Mouse (Mus musculus) MEL (cell line): ENCODE measurements at regions not wholly inside any gene's neighbourhood (a gene's known extent, or its start where the extent isn't known, plus 50 kb on each side); places are given as distances from the start of the nearest gene placed in this dataset.

ENCODE experiments used
- DNase-seq: peaks from one replicate; pipeline ENCODE4 v3.0.0; 2011; ENCODE audit warnings: low read depth, low spot score
- H3K27ac ChIP-seq: 2 replicates; pipeline ENCODE4 v1.5.1; 2012; ENCODE audit warnings: low read depth, mild to moderate bottlenecking, control low read depth, low read length, moderate library complexity; ENCODE audit not compliant: control insufficient read depth
- H3K27me3 ChIP-seq, 2 experiments: fragments of 150-350 bp in 1 of 2; sonication (generic) in 1 of 2; 2 replicates each; pipeline ENCODE4 v1.6.1; 2012; ENCODE audit warnings: low read length in 2 of 2, mild to moderate bottlenecking in 2 of 2, improper control_type of control experiment in 1 of 2, moderate library complexity in 1 of 2; ENCODE audit not compliant: insufficient read depth in 2 of 2, control insufficient read depth in 1 of 2
- H3K36me3 ChIP-seq, 2 experiments: 2 replicates each; pipeline ENCODE4 v1.6.1; 2012 to 2014; ENCODE audit warnings: low read length in 2 of 2, improper control_type of control experiment in 1 of 2, inconsistent platforms in 1 of 2, mild to moderate bottlenecking in 1 of 2; ENCODE audit not compliant: insufficient read depth in 2 of 2, control insufficient read depth in 1 of 2
- H3K4me1 ChIP-seq, 2 experiments: fragments of 150-350 bp in 1 of 2; sonication (generic) in 1 of 2; 2 replicates each; pipeline ENCODE4 v1.6.1; 2012; ENCODE audit warnings: low read length in 2 of 2, improper control_type of control experiment in 1 of 2, mild to moderate bottlenecking in 1 of 2; ENCODE audit not compliant: insufficient read depth in 2 of 2, control insufficient read depth in 1 of 2
- H3K4me3 ChIP-seq, 2 experiments: fragments of 150-350 bp in 1 of 2; sonication (generic) in 1 of 2; 2 replicates each; pipeline ENCODE4 v1.5.1; 2012; ENCODE audit warnings: low read depth in 2 of 2, low read length in 2 of 2, mild to moderate bottlenecking in 2 of 2, moderate library complexity in 2 of 2, control low read depth in 1 of 2, improper control_type of control experiment in 1 of 2; ENCODE audit not compliant: control insufficient read depth in 1 of 2, insufficient read depth in 1 of 2
- H3K79me2 ChIP-seq: 2 replicates; pipeline ENCODE4 v1.6.1; 2012; ENCODE audit warnings: mild to moderate bottlenecking, low read length, moderate library complexity; ENCODE audit not compliant: control insufficient read depth, poor library complexity, insufficient read depth
- H3K9ac ChIP-seq: 2 replicates; pipeline ENCODE4 v1.6.1; 2012; ENCODE audit warnings: low read depth, mild to moderate bottlenecking, control low read depth, low read length, moderate library complexity; ENCODE audit not compliant: control insufficient read depth, poor library complexity, severe bottlenecking
- H3K9me3 ChIP-seq: fragments of 150-350 bp; sonication (generic); replicated peaks from 2 replicates; pipeline ENCODE4 v1.6.1; 2012; ENCODE audit warnings: mild to moderate bottlenecking, low read length, improper control_type of control experiment, moderate library complexity; ENCODE audit not compliant: insufficient read depth
- GATA1 ChIP-seq: IDR thresholded peaks from 2 replicates; pipeline ENCODE4 v1.6.1; 2011; ENCODE audit warnings: low read depth, low read length, improper control_type of control experiment
- HCFC1 ChIP-seq: IDR thresholded peaks from 2 replicates; pipeline ENCODE4 v1.6.1; 2012; ENCODE audit warnings: low read depth, mild to moderate bottlenecking, inconsistent platforms, low read length, improper control_type of control experiment, moderate library complexity
- JUND ChIP-seq: IDR thresholded peaks from 2 replicates; pipeline ENCODE4 v1.6.1; 2011; ENCODE audit warnings: low read depth, mild to moderate bottlenecking, improper control_type of control experiment, low read length
- KAT2A ChIP-seq: conservative IDR thresholded peaks from 2 replicates; pipeline ENCODE4 v1.6.1; 2012; ENCODE audit warnings: low read depth, low read length, improper control_type of control experiment, inconsistent platforms
- MAX ChIP-seq: IDR thresholded peaks from 2 replicates; pipeline ENCODE4 v1.6.1; 2011; ENCODE audit warnings: low read length, improper control_type of control experiment
- MXI1 ChIP-seq: IDR thresholded peaks from 2 replicates; pipeline ENCODE4 v1.6.1; 2011; ENCODE audit warnings: mild to moderate bottlenecking, low read depth, low read length, improper control_type of control experiment
- MYB ChIP-seq: IDR thresholded peaks from 2 replicates; pipeline ENCODE4 v1.6.1; 2011; ENCODE audit warnings: mild to moderate bottlenecking, low read depth, low read length, improper control_type of control experiment
- NELFE ChIP-seq: IDR thresholded peaks from 2 replicates; pipeline ENCODE4 v1.6.1; 2011; ENCODE audit warnings: low read depth, low read length, improper control_type of control experiment
- NRF1 ChIP-seq: IDR thresholded peaks from 2 replicates; pipeline ENCODE4 v1.6.1; 2014; ENCODE audit warnings: low read depth, mild to moderate bottlenecking, inconsistent platforms, low read length, improper control_type of control experiment, moderate library complexity; ENCODE audit not compliant: poor library complexity, insufficient read depth, severe bottlenecking
- RAD21 ChIP-seq: IDR thresholded peaks from 2 replicates; pipeline ENCODE4 v1.6.1; 2011; ENCODE audit warnings: mild to moderate bottlenecking, low read depth, low read length, improper control_type of control experiment
- SIN3A ChIP-seq: IDR thresholded peaks from 2 replicates; pipeline ENCODE4 v1.6.1; 2012; ENCODE audit warnings: low read length, improper control_type of control experiment, inconsistent platforms
- TBP ChIP-seq: IDR thresholded peaks from 2 replicates; pipeline ENCODE4 v1.8.0; 2011; ENCODE audit warnings: low read depth, low read length, improper control_type of control experiment
- TCF12 ChIP-seq: IDR thresholded peaks from 2 replicates; pipeline ENCODE4 v1.6.1; 2014; ENCODE audit warnings: low read depth, mild to moderate bottlenecking, inconsistent platforms, low read length, improper control_type of control experiment, moderate library complexity
- USF2 ChIP-seq, 2 experiments: IDR thresholded peaks; 2 replicates each; pipeline ENCODE4 v1.6.1; 2011 to 2012; ENCODE audit warnings: improper control_type of control experiment in 2 of 2, low read length in 2 of 2, borderline replicate concordance in 1 of 2, inconsistent platforms in 1 of 2, low read depth in 1 of 2, mild to moderate bottlenecking in 1 of 2; ENCODE audit not compliant: insufficient read depth in 1 of 2
- ZKSCAN1 ChIP-seq: IDR thresholded peaks from 2 replicates; pipeline ENCODE4 v1.6.1; 2012; ENCODE audit warnings: low read depth, mild to moderate bottlenecking, inconsistent platforms, low read length, improper control_type of control experiment, moderate library complexity

GRCm38 (mm10) chr13:89423491-89423890 is 116.1 kb upstream of the Hapln1 start:
- Histone ChIP-seq H3K9ac (no peak overlapping the region), H3K27me3 (no peaks in the 10 kb centered on the region), H3K79me2 (no peaks in the 10 kb centered on the region), H3K36me3 (peaks cover 0 to 13% of the 10 kb centered on the region in 2 experiments; a peak in 2 of 4 replicates), H3K4me1 (peaks cover 4 to 11% of the 10 kb centered on the region in 2 experiments; a peak in 3 of 4 replicates), H3K4me3 (no peak overlapping the region), H3K9me3 (no peaks in the 10 kb centered on the region), H3K27ac (no peak overlapping the region)
- DNase-seq, result no peak
- TF ChIP-seq JUND (no peak), SIN3A (no peak), TBP (no peak), HCFC1 (no peak), MXI1 (no peak)

- no peak for DNase-seq
- Histone ChIP-seq H3K27ac (no peak overlapping the region), H3K4me1 (peaks cover 0 to 9% of the 10 kb centered on the region in 2 experiments; a peak in 2 of 4 replicates), H3K9ac (no peak overlapping the region), H3K27me3 (no peaks in the 10 kb centered on the region), H3K4me3 (no peak overlapping the region), H3K36me3 (peaks cover 0 to 9% of the 10 kb centered on the region in 2 experiments; a peak in 2 of 4 replicates), H3K79me2 (no peaks in the 10 kb centered on the region), H3K9me3 (no peaks in the 10 kb centered on the region)
- no peak for TF ChIP-seq GATA1
These were observed 111.1 kb upstream of the Hapln1 start for GRCm38 (mm10) chr13:89428272-89429071.

DNA sequence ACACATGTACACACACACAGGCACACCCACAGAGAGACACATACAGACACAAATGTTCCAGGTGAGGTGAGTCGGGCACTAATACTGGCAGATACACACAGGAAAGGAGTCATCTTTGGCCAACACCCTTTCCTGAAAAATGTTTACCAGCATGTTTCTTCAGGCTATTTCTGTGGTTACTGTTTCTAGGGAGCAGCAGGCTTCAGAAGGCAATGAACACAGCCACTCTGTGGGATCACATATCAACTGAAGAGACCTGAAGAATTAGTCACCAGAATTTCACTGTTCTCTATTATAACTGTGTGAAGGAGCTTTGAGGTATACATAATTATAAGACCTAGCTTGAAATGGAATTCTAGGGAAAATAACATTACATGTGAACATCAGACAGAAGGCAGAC is 94.7 kb upstream of the Hapln1 start:
- Histone ChIP-seq H3K27me3 (no peaks in the 10 kb centered on the region), H3K4me1 (no peaks in the 10 kb centered on the region), H3K79me2 (no peaks in the 10 kb centered on the region), H3K9me3 (no peaks in the 10 kb centered on the region), H3K27ac (no peak overlapping the region), H3K36me3 (no peaks in the 10 kb centered on the region), H3K9ac (no peak overlapping the region), H3K4me3 (no peak overlapping the region)
- TF ChIP-seq NELFE, result no peak
- no peak for TF ChIP-seq MYB
- no peak for TF ChIP-seq RAD21
- no peak for TF ChIP-seq NRF1
- no peak for TF ChIP-seq USF2 (IDR thresholded peaks at IDR 0.05; ENCODE audit: borderline replicate concordance in 1 of 2, insufficient read depth in 1 of 2, low read depth in 1 of 2, low read length in 2 of 2)
- no peak for TF ChIP-seq KAT2A
- no peak for TF ChIP-seq SIN3A
- no peak for TF ChIP-seq MAX
- no peak for TF ChIP-seq TCF12
- TF ChIP-seq JUND, result no peak
- TF ChIP-seq ZKSCAN1, result no peak
- DNase-seq, result no peak
